Mouse (Mus musculus) induced T-regulatory cell, adult 2 months (primary cell): ENCODE data around the gene Nid2.
A peak's percentile ranks its signal among the peaks of the same experiment; 100 is the strongest.

Source experiments
- DNase-seq: peaks from one replicate; pipeline ENCODE4 v3.0.0-alpha.2; 2012; ENCODE audit warnings: low read depth

Gene Nid2

DNA sequence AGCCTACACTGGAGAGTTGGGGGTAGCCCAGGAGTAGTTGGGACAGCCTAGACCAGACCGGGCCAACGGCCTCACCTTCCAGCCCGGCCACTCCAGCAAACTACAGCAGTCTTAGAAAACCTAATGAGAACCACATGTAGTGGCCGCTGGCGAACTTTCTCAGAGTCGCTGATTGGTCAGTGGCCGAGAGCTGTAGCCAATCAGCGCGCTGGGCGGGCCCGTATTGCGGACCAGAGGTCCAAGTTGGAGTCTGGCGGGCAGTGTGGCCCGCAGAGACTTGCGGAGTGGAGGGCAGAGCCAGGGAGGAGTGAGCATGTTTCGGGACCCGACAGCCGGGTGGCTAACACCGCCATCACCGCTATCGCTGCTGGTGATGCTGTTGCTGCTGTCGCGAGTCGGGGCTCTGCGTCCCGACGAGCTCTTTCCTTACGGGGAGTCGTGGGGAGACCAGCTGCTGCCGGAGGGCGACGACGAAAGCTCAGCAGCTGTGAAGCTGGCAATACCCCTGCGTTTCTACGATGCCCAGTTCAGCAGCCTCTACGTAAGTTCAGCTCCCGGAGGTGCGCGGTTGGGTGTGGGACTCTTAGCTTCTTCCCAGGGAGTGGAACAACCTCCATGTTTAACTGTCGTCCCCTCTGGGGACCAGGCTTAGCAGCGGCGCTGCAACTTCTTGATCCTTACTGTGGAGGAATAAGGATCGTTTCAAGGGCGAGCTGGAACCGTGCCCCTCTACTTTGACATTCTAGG, at the start of gene Nid2:
Nid2 (plus strand) TSS at position 241 of the 747 bp plus-strand sequence.
- peak; percentile 79 for DNase-seq

- DNase-seq, result no peak
Measured at GRCm38 (mm10) chr14:19701546-19701945, 49.5 kb upstream of the Nid2 start.

DNA sequence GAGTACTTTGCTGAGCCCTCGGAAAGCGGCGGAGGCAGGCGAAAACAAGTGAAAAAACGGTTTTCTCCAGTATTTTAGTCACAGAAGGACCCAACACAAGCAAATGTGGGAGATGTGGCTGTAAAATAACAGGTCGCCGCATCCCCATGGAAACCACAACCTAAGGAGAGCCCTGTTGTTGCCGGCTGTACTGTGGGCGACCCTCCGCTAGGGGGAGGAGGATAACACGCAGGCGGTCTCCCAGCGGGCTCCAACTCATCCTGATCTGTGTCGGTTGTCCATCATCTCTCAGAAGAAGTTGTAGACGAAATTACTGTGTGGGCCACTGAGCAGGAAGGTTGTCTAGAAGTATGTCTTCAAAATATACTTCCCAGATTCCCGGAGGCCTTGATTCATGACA, 45.4 kb upstream of the Nid2 start:
- DNase-seq, result peak; percentile 81

GRCm38 (mm10) chr14:19706454-19706853, 44.6 kb upstream of the Nid2 start:
- DNase-seq, result peak; percentile 85

DNA sequence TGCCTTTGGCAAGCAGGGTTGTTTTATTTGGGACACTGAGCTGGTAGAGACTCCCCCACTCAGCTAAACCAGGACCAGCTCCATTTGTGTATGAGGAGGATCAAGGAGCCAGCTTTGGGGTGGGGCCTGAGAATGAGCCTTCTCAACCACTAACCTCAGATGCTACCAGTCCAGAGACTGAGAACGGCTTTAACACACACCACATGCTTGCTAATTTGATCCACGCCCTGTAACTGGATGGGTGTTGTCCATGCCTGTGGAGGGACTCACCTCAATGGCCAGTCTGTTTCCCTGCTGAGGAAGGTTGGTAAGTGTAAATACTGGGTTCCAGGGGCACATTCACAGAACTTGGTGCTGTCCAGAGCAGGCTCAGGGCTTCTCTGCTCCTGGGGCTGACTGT, 44.1 kb upstream of the Nid2 start:
- DNase-seq, result no peak

DNA sequence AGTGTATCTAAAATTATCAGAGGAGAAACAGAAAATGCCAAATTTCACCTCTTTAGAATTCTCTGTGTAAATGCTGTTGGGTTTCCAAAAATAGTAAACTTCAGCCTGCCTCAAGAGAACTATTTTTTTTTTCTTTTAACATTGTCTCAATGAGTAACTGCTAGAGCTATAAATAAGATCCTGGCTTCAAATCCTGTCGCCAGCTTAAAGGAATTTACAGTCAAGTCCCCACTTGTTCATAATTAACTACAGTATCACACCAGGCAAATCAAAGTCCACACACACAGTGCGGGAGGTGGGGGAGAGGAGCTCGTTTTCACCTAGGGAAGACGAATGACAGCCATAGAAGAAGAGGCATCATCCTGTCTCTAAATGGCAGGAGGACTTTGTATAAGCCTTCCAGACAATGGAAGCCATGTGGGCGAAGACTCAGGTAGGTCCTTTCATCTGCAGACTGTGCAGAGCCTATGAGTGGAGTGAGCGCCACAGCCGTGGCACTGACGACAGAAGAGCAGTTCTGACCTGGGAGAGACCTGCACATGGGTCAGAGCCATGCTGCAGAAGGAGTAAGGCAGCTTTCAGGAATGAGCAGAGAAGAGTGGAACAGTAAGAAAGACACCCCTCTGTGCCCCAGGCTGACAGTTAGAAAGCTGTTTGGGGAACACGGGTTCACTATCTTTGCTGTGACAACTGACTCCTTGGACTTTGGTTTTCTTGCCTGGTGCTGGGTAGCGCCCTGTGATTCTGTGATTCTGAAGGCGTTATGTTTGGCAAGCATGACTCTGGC, 43.2 kb upstream of the Nid2 start:
- DNase-seq, result no peak

DNA sequence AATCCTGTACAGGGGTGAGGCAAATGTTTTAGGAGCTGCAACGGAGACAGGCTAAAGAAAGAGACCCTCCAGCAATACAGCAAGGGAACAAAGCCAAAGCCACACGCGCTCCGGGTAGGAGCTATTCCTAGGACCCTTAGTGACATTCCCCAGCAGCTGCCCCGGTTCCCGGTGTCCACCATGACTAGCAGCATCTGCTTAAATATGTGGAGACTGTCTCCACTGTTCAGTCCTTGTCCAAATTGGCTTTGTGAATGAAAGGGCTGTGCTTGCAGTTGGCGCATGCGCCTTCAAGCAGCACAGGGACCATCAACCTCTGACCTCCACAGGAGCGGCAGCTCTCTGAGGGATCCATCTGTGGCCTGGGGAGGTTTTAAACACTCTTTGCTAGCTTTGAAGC, 41.9 kb upstream of the Nid2 start:
- no peak for DNase-seq

DNA sequence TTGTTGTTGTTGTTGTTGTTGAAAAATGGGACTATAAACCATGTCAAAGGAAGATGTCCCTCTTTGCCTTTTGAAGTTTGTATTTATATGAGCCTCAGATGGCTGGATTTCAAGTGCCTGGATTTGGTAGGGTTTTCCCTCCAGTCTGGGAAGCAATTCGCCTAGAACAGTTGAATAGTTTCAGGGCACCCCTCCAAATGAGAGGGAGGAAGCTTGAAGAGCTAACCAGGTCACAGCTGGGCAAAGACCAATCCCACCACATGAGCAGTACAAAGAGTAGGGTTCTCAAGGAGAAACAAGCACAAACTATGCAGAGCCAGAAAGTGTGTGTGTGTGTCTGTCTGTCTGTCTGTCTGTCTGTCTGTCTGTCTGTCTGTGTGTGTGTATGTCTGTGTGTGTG, 39.3 kb upstream of the Nid2 start:
- DNase-seq, result no peak

DNA sequence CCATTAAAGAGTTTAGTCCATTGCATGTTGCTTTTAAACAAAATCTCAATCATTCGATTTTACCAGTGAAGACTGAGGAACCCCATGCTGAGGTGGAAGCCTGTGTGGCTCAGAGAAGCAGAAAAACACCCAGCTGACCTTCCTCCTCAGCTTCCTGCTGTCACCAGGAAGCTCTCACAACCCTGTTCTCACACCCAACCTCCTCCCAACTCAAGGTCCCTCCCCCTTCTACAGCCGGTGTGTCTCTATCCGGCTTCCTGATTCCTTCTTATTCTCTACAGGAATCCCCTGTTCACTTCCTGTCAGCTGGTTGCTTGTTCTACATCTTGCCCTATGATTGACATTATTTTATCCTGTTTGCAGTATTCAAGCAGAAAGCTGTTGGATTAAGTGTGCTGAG, 38.0 kb upstream of the Nid2 start:
- peak; percentile 56 for DNase-seq

DNA sequence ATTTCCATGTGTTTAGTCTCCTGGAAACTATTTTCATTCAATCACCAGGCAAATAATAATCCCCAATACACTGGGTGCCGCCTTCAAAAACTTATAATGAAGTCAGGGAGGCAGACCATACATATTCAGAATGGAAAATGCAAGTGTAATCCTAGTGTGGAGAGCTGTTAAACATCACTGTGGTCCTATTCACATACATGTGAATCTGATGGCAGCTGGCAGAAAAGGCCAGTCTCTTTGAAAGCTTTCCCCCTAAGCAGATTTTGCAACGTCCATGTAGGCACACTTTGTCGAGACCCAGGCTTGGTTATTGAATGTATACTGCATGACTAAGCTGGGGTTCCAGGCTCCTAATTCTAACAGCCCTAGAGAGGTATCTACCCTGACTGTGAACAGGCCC, 32.0 kb upstream of the Nid2 start:
- DNase-seq, result no peak

DNA sequence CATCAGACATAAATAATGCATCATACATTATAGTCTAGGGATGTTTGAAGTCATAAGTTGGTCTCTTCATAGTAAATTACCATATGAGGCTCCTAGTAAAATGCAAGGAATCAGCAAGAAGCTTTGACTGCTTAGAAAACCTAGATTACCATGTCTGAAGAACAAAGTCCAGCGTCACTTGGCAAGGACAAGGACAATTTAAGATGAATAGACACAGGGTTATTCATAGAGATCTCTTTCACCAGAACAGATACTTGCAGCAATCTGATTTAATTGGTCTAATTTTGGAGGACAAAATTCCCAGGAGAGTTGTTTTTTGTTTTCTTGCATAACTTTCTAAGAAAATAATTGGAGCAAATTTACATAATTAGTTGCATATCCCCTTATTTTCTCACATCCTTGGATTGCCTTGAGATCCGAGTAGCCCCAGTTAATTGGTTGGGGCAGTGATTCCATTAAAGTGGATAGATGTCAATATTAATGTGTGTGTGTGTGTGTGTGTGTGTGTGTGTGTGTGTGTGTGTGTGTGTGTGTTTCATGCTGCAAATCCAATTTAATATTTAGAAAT, 30.9 kb upstream of the Nid2 start:
- no peak for DNase-seq

GRCm38 (mm10) chr14:19728278-19728677, 22.8 kb upstream of the Nid2 start:
- no peak for DNase-seq

DNA sequence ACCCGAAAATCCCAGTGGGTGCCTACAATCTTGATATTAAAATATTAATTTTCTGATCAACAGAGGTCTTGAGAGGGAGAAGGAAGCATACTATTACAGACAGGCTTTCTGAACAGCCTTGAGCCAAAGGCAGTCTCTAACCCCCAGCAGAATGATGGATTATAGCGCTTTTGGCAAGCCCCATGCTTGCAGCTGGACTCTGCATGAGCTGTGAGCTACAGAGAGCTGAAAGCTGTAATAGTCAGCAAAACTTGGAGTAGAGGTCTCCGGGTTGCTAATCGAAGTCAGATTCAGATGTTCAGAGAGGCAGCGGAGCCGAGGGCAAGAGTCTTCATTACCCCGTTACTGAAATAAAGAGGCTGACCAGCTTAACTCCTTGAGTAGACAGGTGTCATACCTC, 22.3 kb upstream of the Nid2 start:
- DNase-seq, result no peak

GRCm38 (mm10) chr14:19732097-19732496, 19.0 kb upstream of the Nid2 start:
- no peak for DNase-seq

DNA sequence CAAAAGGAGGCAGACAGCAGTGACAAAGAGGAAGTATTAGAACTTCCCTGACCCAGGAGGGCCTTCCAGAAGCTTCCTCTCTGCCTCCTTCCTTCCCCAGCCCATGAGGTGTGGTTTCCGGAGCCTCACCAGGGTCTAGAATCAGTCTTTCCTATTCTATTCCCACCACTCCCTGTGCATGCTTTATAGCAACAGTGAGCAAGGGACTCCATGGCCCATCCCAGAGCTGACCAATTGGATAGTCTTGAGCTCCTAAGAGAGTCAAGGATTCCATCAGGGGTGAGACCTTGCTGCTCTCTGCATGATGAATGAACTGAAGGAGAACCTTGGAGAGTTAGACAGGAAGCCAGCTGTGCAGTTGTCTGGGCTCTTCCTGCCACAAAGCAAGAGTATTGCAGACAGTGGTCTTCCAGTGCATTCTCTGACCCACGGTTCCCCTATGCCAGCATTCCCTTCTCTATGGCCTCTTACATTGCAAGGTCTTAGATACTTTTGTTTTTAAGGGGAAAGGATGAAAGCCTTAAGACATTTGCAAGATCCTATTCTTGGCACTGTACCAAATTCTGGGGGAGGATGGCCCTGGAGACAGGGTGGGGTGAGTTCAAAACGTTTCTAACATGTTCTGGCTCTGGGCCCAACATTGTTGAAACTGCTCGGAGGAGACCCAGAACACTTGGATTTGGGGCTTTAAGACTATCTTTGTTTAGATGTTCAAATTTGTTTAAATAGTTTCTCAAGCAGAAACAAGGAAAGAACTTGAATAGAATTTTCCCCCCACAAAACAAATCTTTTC, 17.4 kb upstream of the Nid2 start:
- no peak for DNase-seq

- DNase-seq, result no peak
Measured at GRCm38 (mm10) chr14:19735303-19735702, 15.8 kb upstream of the Nid2 start.

DNA sequence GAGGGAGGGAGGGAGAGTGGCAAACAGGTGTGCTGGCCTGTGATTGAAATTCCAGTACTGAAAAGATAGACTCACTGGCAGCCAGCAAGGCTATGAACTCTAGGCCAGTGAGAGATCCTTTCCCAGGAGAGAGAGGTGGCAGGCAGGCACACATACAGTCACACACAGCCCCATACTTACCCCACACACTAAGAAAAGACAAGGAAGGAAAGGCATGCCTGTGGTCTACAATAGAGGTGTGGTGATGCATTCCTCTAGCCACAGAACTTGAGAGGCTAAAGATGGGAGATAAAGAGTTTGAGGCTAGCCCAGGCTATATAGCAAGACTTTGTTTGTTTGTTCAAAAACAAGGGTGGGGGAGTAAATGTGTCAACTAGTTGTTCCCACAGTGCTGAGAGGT, 13.5 kb upstream of the Nid2 start:
- no peak for DNase-seq

- DNase-seq, result no peak
Measured at GRCm38 (mm10) chr14:19738094-19738843, 12.8 kb upstream of the Nid2 start.

DNA sequence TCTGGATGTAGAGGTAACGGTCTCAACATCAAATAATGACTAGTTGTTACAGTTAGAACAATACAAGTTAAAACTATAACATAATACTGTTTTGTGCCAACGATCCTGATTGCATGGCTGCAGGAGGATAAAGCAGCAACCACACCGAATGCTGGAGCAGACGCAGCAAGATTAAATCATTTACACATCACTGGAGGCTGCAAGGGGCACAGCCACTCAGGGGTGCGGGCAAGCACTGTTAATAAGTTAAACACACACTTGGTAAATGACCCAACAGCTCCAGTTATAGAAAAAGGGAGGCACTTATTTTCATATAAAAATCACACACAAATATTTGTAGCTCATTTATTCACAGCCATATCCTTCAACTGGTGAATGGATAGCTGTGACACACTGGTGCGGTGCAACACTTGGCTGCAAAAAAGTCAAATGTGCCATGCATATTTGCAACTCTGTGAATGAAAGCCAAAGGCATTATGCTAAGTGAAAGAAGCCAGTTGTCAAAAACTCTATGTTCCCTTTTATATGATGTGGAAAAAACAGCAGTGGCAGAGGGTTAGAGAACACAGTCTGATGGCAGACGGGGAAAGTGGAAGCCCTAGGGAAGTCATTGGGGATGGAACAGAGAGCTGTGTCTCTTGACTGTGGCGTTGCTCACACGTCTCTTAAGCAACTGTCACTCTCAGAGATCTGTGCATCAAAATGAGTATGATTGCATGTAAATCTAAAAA, 11.5 kb upstream of the Nid2 start:
- no peak for DNase-seq

DNA sequence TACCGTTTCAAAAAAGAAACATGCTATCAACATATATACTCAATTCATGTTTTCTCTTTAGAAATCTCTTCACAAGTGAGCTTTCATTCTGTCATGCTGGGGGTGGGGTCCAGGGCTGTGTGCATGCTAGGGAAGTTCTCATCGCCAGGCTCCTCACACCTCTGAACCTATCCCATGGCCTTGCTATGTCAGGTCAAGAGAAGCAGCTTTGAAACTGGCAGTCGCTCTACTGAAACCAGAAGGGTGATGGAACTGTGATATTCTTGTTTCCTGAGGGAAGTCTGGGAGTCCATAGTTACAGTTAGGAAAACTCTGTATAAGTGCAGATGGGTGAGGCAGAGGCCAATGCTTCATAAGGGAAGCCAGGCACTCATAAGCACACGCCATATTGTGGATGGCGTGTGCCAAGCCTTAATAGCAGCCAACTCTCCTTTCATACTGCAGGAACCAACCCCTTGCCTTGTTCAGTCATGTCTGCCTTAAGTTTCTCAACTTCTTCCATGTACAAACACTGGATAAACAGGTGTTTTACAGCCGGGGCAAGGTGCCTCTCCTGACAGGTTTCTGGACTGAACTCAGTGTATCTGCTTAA, 10.8 kb upstream of the Nid2 start:
- DNase-seq, result no peak

- no peak for DNase-seq
Measured at GRCm38 (mm10) chr14:19744876-19745275, 6.2 kb upstream of the Nid2 start.
